Mouse (Mus musculus) heart, embryonic 14.5 days (tissue): ENCODE data around the gene Tra2b. TPM values are rescaled to one million over a fixed set of nuclear protein-coding genes. Genes with fewer than 3 reads are reported as not detected.
"Not testable (repeated sequence)": the region's sequence is repeated elsewhere in the genome, so short reads cannot be mapped to it uniquely, and the experiment has no call there.

Experiments used
- ATAC-seq: fragments of 200-750 bp; cut with Nextera tagmentation; 2 replicates; pipeline ENCODE4 v1.8.0; 2017; ENCODE audit warnings: low read depth, moderate TSS enrichment; ENCODE audit not compliant: insufficient number of reproducible peaks, insufficient read depth, low FRiP score
- H3K27ac ChIP-seq, 2 experiments: fragments of 200-500 bp in 1 of 2; fragments of 300-500 bp in 1 of 2; sonication (generic) in 1 of 2; replicated peaks in 1 of 2; 2 replicates each; pipeline ENCODE4 v1.5.1; 2012 to 2014; ENCODE audit warnings: low read depth in 2 of 2, low read length in 2 of 2, control low read depth in 1 of 2, mild to moderate bottlenecking in 1 of 2, mixed read lengths in 1 of 2; ENCODE audit not compliant: control insufficient read depth in 1 of 2, insufficient read depth in 1 of 2
- H3K27me3 ChIP-seq: fragments of 300-500 bp; sonication (generic); 2 replicates; pipeline ENCODE4 v1.6.1; 2014; ENCODE audit warnings: mild to moderate bottlenecking, low read length, control low read depth; ENCODE audit not compliant: control insufficient read depth, insufficient read depth
- H3K36me3 ChIP-seq: fragments of 300-500 bp; sonication (generic); 2 replicates; pipeline ENCODE4 v1.6.1; 2014; ENCODE audit warnings: mild to moderate bottlenecking, control low read depth, low read length, mixed read lengths; ENCODE audit not compliant: control insufficient read depth, insufficient read depth
- H3K4me1 ChIP-seq, 2 experiments: fragments of 200-500 bp in 1 of 2; fragments of 300-500 bp in 1 of 2; sonication (generic) in 1 of 2; 2 replicates each; pipeline ENCODE4 v1.6.1; 2012 to 2014; ENCODE audit warnings: low read length in 2 of 2, control low read depth in 1 of 2, mixed read lengths in 1 of 2; ENCODE audit not compliant: control insufficient read depth in 2 of 2, insufficient read depth in 2 of 2
- H3K4me2 ChIP-seq: fragments of 300-500 bp; sonication (generic); 2 replicates; pipeline ENCODE4 v1.6.1; 2014; ENCODE audit warnings: mild to moderate bottlenecking, low read length
- H3K4me3 ChIP-seq, 2 experiments: fragments of 200-500 bp in 1 of 2; fragments of 300-500 bp in 1 of 2; sonication (generic) in 1 of 2; 2 replicates each; pipeline ENCODE4 v1.5.1; 2012 to 2014; ENCODE audit warnings: low read length in 2 of 2, mild to moderate bottlenecking in 2 of 2, control low read depth in 1 of 2, low read depth in 1 of 2, moderate library complexity in 1 of 2; ENCODE audit not compliant: control insufficient read depth in 1 of 2, insufficient read depth in 1 of 2
- H3K9ac ChIP-seq: fragments of 300-500 bp; sonication (generic); 2 replicates; pipeline ENCODE4 v1.6.1; 2014; ENCODE audit warnings: mild to moderate bottlenecking, low read length
- H3K9me3 ChIP-seq: fragments of 300-500 bp; sonication (generic); 2 replicates; pipeline ENCODE4 v1.6.1; 2016; ENCODE audit warnings: low read length, control low read depth; ENCODE audit not compliant: control insufficient read depth
- WGBS: fragments of 180-500 bp; shearing (Covaris S2); extraction: QIAGEN DNeasy Blood & Tissue Kit; methylation state at CpG from one replicate; pipeline ENCODE4 v1.1.7; 2014; 5-methylcytosine and 5-hydroxymethylcytosine counted together
- polyA plus RNA-seq: library from polyadenylated mRNA; unstranded; fragments of >200 nt; fragmentation: Nextera tagmentation; extraction: Ambion mirVana; gene quantifications from 2 replicates; pipeline ENCODE4 v1.2.1, GENCODE M21; 2014

Tra2b gene
- 177 and 191 TPM in 2 replicates for polyA plus RNA-seq

DNA sequence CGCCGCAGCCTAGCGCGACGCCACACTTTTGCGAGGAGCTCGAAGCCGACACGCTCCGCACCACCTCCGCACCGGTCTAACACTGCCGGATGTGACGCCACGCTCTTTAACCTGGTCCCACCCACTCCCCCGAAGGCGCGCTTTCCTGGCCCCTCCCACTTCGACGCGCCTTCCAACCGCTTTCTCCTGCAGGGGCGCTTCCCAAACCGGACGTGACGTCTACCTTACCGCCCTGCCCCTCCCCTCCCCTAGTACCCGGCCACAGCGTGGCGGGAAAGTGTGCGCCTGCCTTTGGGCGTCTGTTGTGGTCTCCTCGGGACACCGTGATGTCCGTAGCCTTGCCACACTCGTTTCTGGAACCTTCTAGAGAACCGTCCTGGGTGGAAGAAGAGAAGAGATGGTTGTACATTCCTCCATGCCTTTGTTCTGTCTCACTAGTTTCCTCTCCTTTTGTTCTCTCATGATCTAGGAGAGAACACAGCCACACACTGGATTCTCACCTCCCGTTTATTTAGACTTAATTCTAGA is at the start of gene Tra2b:
Gene Tra2b (minus strand): TSS at position 157 of the 528 bp plus-strand sequence.
- no peaks in the 10 kb centered on the region for H3K9me3 ChIP-seq
- H3K27ac ChIP-seq, result peak within 1 kb of the TSS; percentile 95 to 99
- H3K4me2 ChIP-seq, result peak within 1 kb of the TSS; percentile 89
- peaks cover 3 to 13% of the 10 kb centered on the region in 2 experiments; a peak in 3 of 4 replicates for H3K4me1 ChIP-seq
- H3K9ac ChIP-seq, result peak within 1 kb of the TSS; percentile 86
- ATAC-seq, result peak; percentile 99
- no peaks in the 10 kb centered on the region for H3K27me3 ChIP-seq
- H3K4me3 ChIP-seq, result peak within 1 kb of the TSS; percentile 63 to 88
- H3K36me3 ChIP-seq, result no peaks in the 10 kb centered on the region
- under 1% methylated on average over 36 of the region's 38 CpGs for WGBS

DNA sequence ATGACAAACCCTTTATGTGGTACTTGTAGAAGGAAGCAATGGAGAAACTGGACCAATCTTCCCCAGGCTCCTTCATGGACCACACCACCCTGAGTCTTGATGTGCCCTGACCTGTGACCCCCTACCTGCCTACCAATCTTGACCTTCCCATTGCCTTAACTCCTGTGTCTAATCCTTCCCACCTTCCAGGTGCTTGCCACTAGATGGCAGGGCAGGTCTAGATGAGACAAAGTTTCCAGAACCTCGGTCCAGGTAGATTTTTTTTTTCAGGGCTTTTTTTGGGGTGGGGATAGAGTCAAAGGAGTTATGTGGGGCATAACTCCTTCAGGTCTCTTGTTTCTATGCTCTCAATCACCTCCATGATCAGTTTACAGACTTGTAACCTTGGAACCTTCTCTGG is 44.8 kb upstream of the Tra2b start:
- Histone ChIP-seq H3K9ac (no peak overlapping the region), H3K36me3 (no peaks in the 10 kb centered on the region), H3K4me3 (no peak overlapping the region), H3K4me1 (no peaks in the 10 kb centered on the region; a peak in 1 of 4 replicates), H3K9me3 (no peaks in the 10 kb centered on the region), H3K4me2 (no peak overlapping the region), H3K27me3 (no peaks in the 10 kb centered on the region), H3K27ac (no peak overlapping the region)
- ATAC-seq, result no peak
- 17% methylated on average over 1 of the region's 1 CpGs for WGBS

DNA sequence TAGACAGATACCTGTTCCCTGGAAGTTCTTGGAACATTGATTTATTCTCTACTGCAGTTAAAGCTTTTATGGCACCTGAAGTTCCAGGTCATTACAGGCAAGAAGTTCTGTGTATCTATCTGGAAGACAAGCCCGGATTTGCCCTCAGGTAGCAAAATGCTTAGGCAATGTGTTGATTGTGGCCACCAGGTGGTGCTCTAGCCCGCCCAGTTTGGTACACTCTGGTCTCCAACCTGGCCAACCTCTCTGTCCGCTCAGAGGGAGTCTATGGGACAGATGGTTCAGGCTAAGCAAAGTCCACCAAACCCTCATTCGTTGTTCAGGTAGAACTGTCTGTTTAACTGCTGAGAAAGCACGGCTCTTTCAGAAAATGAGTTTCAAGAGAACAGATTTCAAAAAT is 36.8 kb upstream of the Tra2b start:
- Histone ChIP-seq H3K27me3 (no peaks in the 10 kb centered on the region), H3K4me2 (no peak overlapping the region), H3K36me3 (no peaks in the 10 kb centered on the region), H3K27ac (no peak overlapping the region), H3K4me3 (no peak overlapping the region), H3K9ac (no peak overlapping the region), H3K4me1 (no peaks in the 10 kb centered on the region), H3K9me3 (no peaks in the 10 kb centered on the region)
- 16% methylated on average over 5 of the region's 5 CpGs for WGBS
- ATAC-seq, result no peak

DNA sequence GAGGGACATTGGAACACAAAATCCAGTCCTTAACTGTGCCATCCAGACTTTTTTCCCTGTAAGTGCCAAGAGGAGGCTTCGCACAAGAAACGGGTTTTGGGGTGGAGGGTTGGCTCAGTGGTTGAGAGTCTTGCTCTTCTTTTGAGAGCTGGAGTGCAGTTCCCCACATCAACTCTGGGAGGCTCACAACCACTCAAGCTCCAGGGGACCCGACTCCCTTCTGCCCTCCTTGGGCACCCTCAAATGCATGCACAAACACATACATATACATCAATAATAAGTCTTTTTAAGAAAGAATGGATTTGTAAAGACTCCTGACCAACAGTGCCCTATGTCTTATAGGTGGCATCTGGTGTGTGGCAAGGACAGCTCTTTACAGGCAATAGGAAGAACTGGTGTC is 35.6 kb upstream of the Tra2b start:
- Histone ChIP-seq H3K9ac (no peak overlapping the region), H3K4me1 (no peaks in the 10 kb centered on the region), H3K27me3 (no peaks in the 10 kb centered on the region), H3K4me2 (no peak overlapping the region), H3K4me3 (no peak overlapping the region), H3K9me3 (no peaks in the 10 kb centered on the region), H3K27ac (no peak overlapping the region), H3K36me3 (no peaks in the 10 kb centered on the region)
- 61% methylated on average over 3 of the region's 3 CpGs for WGBS
- ATAC-seq, result no peak

DNA sequence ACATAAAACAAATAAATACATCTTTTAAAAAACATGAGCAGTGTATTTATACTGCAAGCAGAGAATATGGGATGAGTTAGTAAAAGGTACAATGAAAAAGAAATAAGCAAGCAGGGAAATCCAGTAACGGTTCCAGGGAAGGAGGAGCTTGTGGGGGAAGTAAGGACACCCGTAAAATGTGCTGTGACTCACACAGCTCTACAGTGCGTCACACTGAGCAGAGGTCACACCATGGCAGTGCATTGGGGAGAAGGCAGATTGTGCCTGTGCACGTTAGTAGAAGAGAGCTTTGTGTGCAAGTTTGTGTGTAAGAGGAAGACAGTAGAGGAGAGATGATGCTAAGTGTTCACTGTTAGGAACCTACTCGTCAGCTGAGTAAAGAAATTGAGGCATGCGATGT is 31.1 kb upstream of the Tra2b start:
- no peaks in the 10 kb centered on the region for H3K36me3 ChIP-seq
- H3K4me2 ChIP-seq, result no peak overlapping the region
- H3K4me3 ChIP-seq, result no peak overlapping the region
- H3K4me1 ChIP-seq, result no peaks in the 10 kb centered on the region
- no peak for ATAC-seq
- H3K27ac ChIP-seq, result no peak overlapping the region
- H3K27me3 ChIP-seq, result no peaks in the 10 kb centered on the region
- H3K9ac ChIP-seq, result no peak overlapping the region
- H3K9me3 ChIP-seq, result no peaks in the 10 kb centered on the region
- WGBS, result 68% methylated on average over 6 of the region's 6 CpGs

DNA sequence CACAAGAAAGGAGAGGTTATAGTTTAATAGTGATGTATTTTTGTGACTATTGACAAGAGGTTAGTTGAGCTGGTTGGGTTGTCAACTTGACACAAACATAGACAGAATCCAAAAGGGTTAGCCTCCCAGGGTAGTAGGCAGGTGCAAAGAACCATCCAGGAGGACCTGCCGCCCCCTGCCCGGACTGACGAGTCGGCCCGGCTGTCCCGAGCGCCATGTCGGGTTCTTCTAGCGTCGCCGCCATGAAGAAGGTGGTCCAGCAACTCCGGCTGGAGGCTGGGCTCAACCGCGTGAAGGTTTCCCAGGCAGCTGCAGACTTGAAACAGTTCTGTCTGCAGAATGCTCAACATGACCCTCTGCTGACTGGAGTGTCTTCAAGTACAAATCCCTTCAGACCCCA is 29.0 kb upstream of the Tra2b start:
- H3K27me3 ChIP-seq, H3K9me3 ChIP-seq, H3K4me2 ChIP-seq, ATAC-seq, H3K9ac ChIP-seq, H3K36me3 ChIP-seq, H3K4me3 ChIP-seq, H3K27ac ChIP-seq, H3K4me1 ChIP-seq: not testable (repeated sequence)
- WGBS, result 92% methylated on average over 14 of the region's 14 CpGs

DNA sequence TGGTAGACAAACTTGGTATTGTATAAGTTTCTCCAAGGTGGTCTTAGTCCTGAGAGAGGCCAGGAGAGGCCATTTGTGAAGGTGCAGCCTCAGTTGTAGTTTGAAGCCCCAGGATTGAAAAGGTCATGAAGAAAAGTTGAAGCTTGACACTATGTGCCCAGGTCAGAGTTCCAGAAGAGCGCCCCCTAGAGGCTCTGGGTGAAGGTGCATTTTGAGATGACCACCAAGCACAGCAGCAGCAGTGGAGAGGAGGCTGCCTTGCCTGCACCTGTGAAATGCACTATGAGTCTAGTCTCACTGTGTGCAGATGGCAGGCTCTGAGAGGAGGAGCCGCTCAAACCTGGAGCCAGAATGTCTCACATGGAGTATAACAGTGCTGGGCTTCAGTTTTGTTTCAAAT is 27.8 kb upstream of the Tra2b start:
- no peak for ATAC-seq
- no peaks in the 10 kb centered on the region for H3K4me1 ChIP-seq
- peaks cover 4% of the 10 kb centered on the region; the same call in 1 of the 2 replicates for H3K9me3 ChIP-seq
- no peak overlapping the region for H3K4me3 ChIP-seq
- WGBS, result 54% methylated on average over 2 of the region's 2 CpGs
- no peaks in the 10 kb centered on the region for H3K36me3 ChIP-seq
- no peak overlapping the region for H3K4me2 ChIP-seq
- no peak overlapping the region for H3K9ac ChIP-seq
- no peaks in the 10 kb centered on the region for H3K27me3 ChIP-seq
- H3K27ac ChIP-seq, result no peak overlapping the region

DNA sequence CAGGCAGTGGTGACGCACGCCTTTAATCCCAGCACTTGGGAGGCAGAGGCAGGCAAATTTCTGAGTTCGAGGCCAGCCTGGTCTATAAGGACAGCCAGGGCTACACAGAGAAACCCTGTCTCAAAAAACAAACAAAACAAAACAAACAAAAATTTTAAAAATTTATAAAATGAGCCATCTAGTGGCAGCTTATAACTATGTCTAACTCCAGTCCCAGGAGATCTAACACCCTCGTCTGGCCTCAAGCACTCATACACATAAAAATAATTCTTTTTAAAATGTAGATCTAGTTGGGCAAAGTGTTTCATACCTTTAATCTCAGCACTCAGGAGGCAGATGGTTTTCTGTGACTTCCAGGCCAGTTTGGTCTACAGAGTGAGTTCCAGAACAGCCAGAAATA is 26.6 kb upstream of the Tra2b start:
- Histone ChIP-seq H3K9me3 (peaks cover 4% of the 10 kb centered on the region; the same call in 1 of the 2 replicates), H3K4me3 (no peak overlapping the region), H3K9ac (no peak overlapping the region), H3K36me3 (no peaks in the 10 kb centered on the region), H3K27me3 (no peaks in the 10 kb centered on the region), H3K4me2 (no peak overlapping the region), H3K4me1 (no peaks in the 10 kb centered on the region), H3K27ac (no peak overlapping the region)
- no peak for ATAC-seq
- 86% methylated on average over 4 of the region's 4 CpGs for WGBS
